Mouse (Mus musculus): ENCODE measurements around the gene Plekho2. TPM values are rescaled to one million over a fixed set of nuclear protein-coding genes. Genes with fewer than 3 reads are reported as not detected.
A peak's percentile ranks its signal among the peaks of the same experiment; 100 is the strongest.

Gene Plekho2
- polyA plus RNA-seq, 1 experiment, result 36.7 TPM

GRCm38 (mm10) chr9:65537901-65538630, 41.8 kb downstream of the Plekho2 start:
- TF ChIP-seq POLR2A (IDR thresholded peaks at IDR 0.05; ENCODE audit: borderline replicate concordance, extremely low read depth, low read depth, low read length) (no peak), CTCF (IDR thresholded peaks at IDR 0.05; ENCODE audit: insufficient read depth, low read length) (no peak)
- 83% methylated on average over 8 of the region's 8 CpGs for WGBS
- H3K4me3 ChIP-seq (replicated peaks; ENCODE audit: extremely low read depth, low read depth, low read length), result no peak overlapping the region
- peaks cover 10% of the 10 kb centered on the region for H3K4me1 ChIP-seq (ENCODE audit: control insufficient read depth, insufficient read depth, low read length)
- DNase-seq, result no peak

- 83% methylated on average over 4 of the region's 4 CpGs for WGBS
- Histone ChIP-seq H3K4me3 (replicated peaks; ENCODE audit: extremely low read depth, low read depth, low read length) (no peak overlapping the region), H3K4me1 (ENCODE audit: control insufficient read depth, insufficient read depth, low read length) (peaks cover 10% of the 10 kb centered on the region)
- TF ChIP-seq CTCF (IDR thresholded peaks at IDR 0.05; ENCODE audit: insufficient read depth, low read length) (no peak), POLR2A (IDR thresholded peaks at IDR 0.05; ENCODE audit: borderline replicate concordance, extremely low read depth, low read depth, low read length) (no peak)
- no peak for DNase-seq
These were observed 43.3 kb downstream of the Plekho2 start for GRCm38 (mm10) chr9:65536491-65536890.

- Histone ChIP-seq H3K4me3 (replicated peaks; ENCODE audit: extremely low read depth, low read depth, low read length) (no peak overlapping the region), H3K4me1 (ENCODE audit: control insufficient read depth, insufficient read depth, low read length) (peaks cover 10% of the 10 kb centered on the region)
- DNase-seq, result no peak
- WGBS, result 65% methylated on average over 11 of the region's 11 CpGs
- TF ChIP-seq POLR2A (IDR thresholded peaks at IDR 0.05; ENCODE audit: borderline replicate concordance, extremely low read depth, low read depth, low read length) (no peak), CTCF (IDR thresholded peaks at IDR 0.05; ENCODE audit: insufficient read depth, low read length) (no peak)
These were observed 43.9 kb downstream of the Plekho2 start for GRCm38 (mm10) chr9:65535789-65536469.

- 39% methylated on average over 3 of the region's 3 CpGs for WGBS
- DNase-seq, result no peak
- Histone ChIP-seq H3K4me3 (replicated peaks; ENCODE audit: extremely low read depth, low read depth, low read length) (no peak overlapping the region), H3K4me1 (ENCODE audit: control insufficient read depth, insufficient read depth, low read length) (peaks cover 10% of the 10 kb centered on the region)
- TF ChIP-seq CTCF (IDR thresholded peaks at IDR 0.05; ENCODE audit: insufficient read depth, low read length) (no peak), POLR2A (IDR thresholded peaks at IDR 0.05; ENCODE audit: borderline replicate concordance, extremely low read depth, low read depth, low read length) (peak; percentile 27; the same call in 1 of the 2 replicates)
These were observed 44.6 kb downstream of the Plekho2 start for GRCm38 (mm10) chr9:65535191-65535722.

- DNase-seq, result no peak
- 93% methylated on average over 3 of the region's 3 CpGs for WGBS
- TF ChIP-seq POLR2A (IDR thresholded peaks at IDR 0.05; ENCODE audit: borderline replicate concordance, extremely low read depth, low read depth, low read length) (no peak), CTCF (IDR thresholded peaks at IDR 0.05; ENCODE audit: insufficient read depth, low read length) (no peak)
- H3K4me3 ChIP-seq (replicated peaks; ENCODE audit: extremely low read depth, low read depth, low read length), result no peak overlapping the region
- peaks cover 10% of the 10 kb centered on the region for H3K4me1 ChIP-seq (ENCODE audit: control insufficient read depth, insufficient read depth, low read length)
These were observed 45.7 kb downstream of the Plekho2 start for GRCm38 (mm10) chr9:65534111-65534510.

- TF ChIP-seq POLR2A (IDR thresholded peaks at IDR 0.05; ENCODE audit: borderline replicate concordance, extremely low read depth, low read depth, low read length) (no peak), CTCF (IDR thresholded peaks at IDR 0.05; ENCODE audit: insufficient read depth, low read length) (no peak)
- peaks cover 10% of the 10 kb centered on the region for H3K4me1 ChIP-seq (ENCODE audit: control insufficient read depth, insufficient read depth, low read length)
- DNase-seq, result no peak
- H3K4me3 ChIP-seq (replicated peaks; ENCODE audit: extremely low read depth, low read depth, low read length), result no peak overlapping the region
- 70% methylated on average over 8 of the region's 8 CpGs for WGBS
These were observed 46.9 kb downstream of the Plekho2 start for GRCm38 (mm10) chr9:65532986-65533385.

GRCm38 (mm10) chr9:65531283-65531682, 48.6 kb downstream of the Plekho2 start:
- DNase-seq, result no peak
- Histone ChIP-seq H3K4me1 (ENCODE audit: control insufficient read depth, insufficient read depth, low read length) (peaks cover 6% of the 10 kb centered on the region), H3K4me3 (replicated peaks; ENCODE audit: extremely low read depth, low read depth, low read length) (no peak overlapping the region)
- TF ChIP-seq POLR2A (IDR thresholded peaks at IDR 0.05; ENCODE audit: borderline replicate concordance, extremely low read depth, low read depth, low read length) (no peak), CTCF (IDR thresholded peaks at IDR 0.05; ENCODE audit: insufficient read depth, low read length) (no peak)
- 82% methylated on average over 5 of the region's 5 CpGs for WGBS

- no peak for TF ChIP-seq POLR2A (IDR thresholded peaks at IDR 0.05; ENCODE audit: borderline replicate concordance, extremely low read depth, low read depth, low read length)
- TF ChIP-seq CTCF (IDR thresholded peaks at IDR 0.05; ENCODE audit: insufficient read depth, low read length), result no peak
- Histone ChIP-seq H3K4me3 (replicated peaks; ENCODE audit: extremely low read depth, low read depth, low read length) (no peak overlapping the region), H3K4me1 (ENCODE audit: control insufficient read depth, insufficient read depth, low read length) (no peaks in the 10 kb centered on the region)
- WGBS, result 71% methylated on average over 8 of the region's 8 CpGs
- DNase-seq, result no peak
These were observed 50.2 kb downstream of the Plekho2 start for GRCm38 (mm10) chr9:65529659-65530058.

- Histone ChIP-seq H3K4me1 (ENCODE audit: control insufficient read depth, insufficient read depth, low read length) (no peaks in the 10 kb centered on the region), H3K4me3 (replicated peaks; ENCODE audit: extremely low read depth, low read depth, low read length) (no peak overlapping the region)
- TF ChIP-seq POLR2A (IDR thresholded peaks at IDR 0.05; ENCODE audit: borderline replicate concordance, extremely low read depth, low read depth, low read length) (no peak), CTCF (IDR thresholded peaks at IDR 0.05; ENCODE audit: insufficient read depth, low read length) (no peak)
- no peak for DNase-seq
- 56% methylated on average over 6 of the region's 6 CpGs for WGBS
These were observed 51.3 kb downstream of the Plekho2 start for GRCm38 (mm10) chr9:65528417-65529038.

Data from lung, adult 2 months (tissue).